Mouse (Mus musculus): Measurements from ENCODE around the gene Krt83. TPM values are rescaled to one million over a fixed set of nuclear protein-coding genes. Genes with fewer than 3 reads are reported as not detected.

Gene Krt83
- 0.23 TPM in 1 of 2 replicates, not detected in the other for polyA plus RNA-seq (2012; ENCODE audit: low replicate concordance)

GRCm38 (mm10) chr15:101491431-101491830 is at the start of gene Krt83:
Krt83 (minus strand) TSS chr15:101491512.

DNA sequence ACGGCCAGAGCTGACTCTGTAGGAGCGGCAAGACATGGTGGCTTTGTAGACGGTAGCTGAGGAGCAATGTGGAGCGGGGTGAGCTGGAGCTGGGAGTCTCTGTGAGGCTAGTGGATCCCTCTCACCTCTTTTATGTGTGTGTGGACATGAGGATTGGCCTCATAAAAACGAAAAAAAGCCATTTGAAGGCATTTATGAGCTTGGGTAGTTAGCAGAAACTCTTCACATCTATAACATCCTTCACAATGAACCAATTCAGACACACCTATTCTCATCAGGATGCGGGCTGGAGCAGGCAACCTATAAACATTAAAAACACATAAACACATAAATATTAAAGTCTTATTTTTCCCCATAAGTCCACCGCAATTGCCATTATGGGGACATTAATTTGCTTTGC is 41.4 kb upstream of the Krt83 start, which contains the start of gene Krt84:
Gene Krt84, minus strand, starts transcription at position 101 of the 400 bp plus-strand sequence.

GRCm38 (mm10) chr15:101517161-101517560 is 25.8 kb upstream of the Krt83 start, which contains the start of gene Gm49425:
Gm49425 (minus strand) TSS chr15:101517261.

DNA sequence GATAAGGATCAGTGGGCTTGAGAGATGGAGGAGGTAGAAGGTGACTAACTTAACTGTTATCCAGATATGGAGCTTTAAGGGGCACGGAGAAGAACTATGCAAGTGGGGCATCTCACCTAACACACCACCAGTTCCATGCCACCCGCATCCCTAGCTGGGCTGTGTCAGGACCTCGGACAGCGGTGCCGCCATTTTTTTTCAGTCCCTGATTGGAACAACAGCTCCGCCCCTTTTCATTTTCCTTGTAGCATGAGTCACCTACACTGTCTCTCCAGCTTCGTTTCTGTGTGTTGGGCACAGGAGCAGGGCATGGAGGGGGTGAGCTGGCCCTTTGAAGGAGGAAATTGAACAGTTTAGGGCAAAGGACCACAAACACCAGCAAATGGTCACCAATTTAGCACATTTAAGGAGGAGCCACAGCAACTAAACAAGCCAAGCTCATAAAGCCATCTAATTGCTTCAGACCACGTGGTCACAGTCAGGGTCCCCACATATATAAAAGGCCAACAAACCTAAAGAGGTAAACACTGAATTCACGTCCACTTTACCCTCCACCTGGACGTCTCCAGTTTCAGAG is 18.3 kb downstream of the Krt83 start, which contains the start of gene Krt86:
Gene Krt86, plus strand, starts transcription at position 527 of the 577 bp plus-strand sequence.

DNA sequence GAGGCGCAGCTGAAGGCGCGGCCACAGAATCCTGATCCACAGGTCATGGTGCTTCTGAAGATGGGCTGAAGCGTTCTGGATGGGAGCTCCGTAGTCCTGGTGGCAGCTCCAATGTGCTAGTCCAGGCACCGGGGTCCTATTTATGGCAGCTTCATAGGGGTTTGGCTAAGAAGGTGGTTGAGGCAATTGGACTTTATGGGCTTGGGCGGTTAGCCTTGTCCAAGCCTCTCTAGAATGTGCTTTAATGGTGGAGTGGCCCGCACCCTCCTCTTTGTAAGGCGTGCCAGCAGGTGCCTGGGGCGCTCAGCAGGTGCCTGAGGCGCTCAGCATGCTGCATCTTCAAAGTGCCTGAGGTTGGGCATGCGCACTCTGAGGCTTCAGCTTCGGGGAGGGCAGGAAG is 27.7 kb downstream of the Krt83 start, which contains the start of gene Krt81:
Gene Krt81, minus strand, starts transcription at position 101 of the 400 bp plus-strand sequence.

GRCm38 (mm10) chr15:101447444-101447843 is 43.9 kb downstream of the Krt83 start, which contains the start of gene Krt88:
Krt88 (plus strand) TSS chr15:101447744.

GRCm38 (mm10) chr15:101438555-101438954 is 52.8 kb downstream of the Krt83 start, which contains the start of gene Krt87:
Krt87 (minus strand) TSS chr15:101438804.

Other genes with a start within 250 kb of the Krt83 start
- 10.4 and 12.2 TPM in 2 replicates for gene Nr4a1, start 237.2 kb downstream of the Krt83 start, polyA plus RNA-seq (2012; ENCODE audit: low replicate concordance)
- 29.8 and 32.9 TPM in 2 replicates for gene Atg101, start 207.2 kb downstream of the Krt83 start, polyA plus RNA-seq (2012; ENCODE audit: low replicate concordance)
- gene 6030408B16Rik, start 198.3 kb downstream of the Krt83 start, polyA plus RNA-seq (2012; ENCODE audit: low replicate concordance): not detected in 2 replicates
- gene Krt80, start 121.3 kb downstream of the Krt83 start, polyA plus RNA-seq (2012; ENCODE audit: low replicate concordance): 1.4 and 1.5 TPM in 2 replicates
- 0.35 and 0.40 TPM in 2 replicates for gene Krt7, start 80.5 kb downstream of the Krt83 start, polyA plus RNA-seq (2012; ENCODE audit: low replicate concordance)
- not detected in 2 replicates for gene Krt87, start 52.7 kb downstream of the Krt83 start, polyA plus RNA-seq (2012; ENCODE audit: low replicate concordance)
- not detected in 2 replicates for gene Krt88, start 43.8 kb downstream of the Krt83 start, polyA plus RNA-seq (2012; ENCODE audit: low replicate concordance)
- not detected in 2 replicates for gene Krt81, start 27.8 kb downstream of the Krt83 start, polyA plus RNA-seq (2012; ENCODE audit: low replicate concordance)
- not detected in 2 replicates for gene Krt86, start 18.0 kb downstream of the Krt83 start, polyA plus RNA-seq (2012; ENCODE audit: low replicate concordance)
- gene Gm49425, start 25.7 kb upstream of the Krt83 start, polyA plus RNA-seq (2012; ENCODE audit: low replicate concordance): not detected in 2 replicates
- gene Krt84, start 41.3 kb upstream of the Krt83 start, polyA plus RNA-seq (2012; ENCODE audit: low replicate concordance): not detected in 2 replicates
- gene Krt82, start 59.2 kb upstream of the Krt83 start, polyA plus RNA-seq (2012; ENCODE audit: low replicate concordance): not detected in 2 replicates
- gene Krt90, start 71.4 kb upstream of the Krt83 start, polyA plus RNA-seq (2012; ENCODE audit: low replicate concordance): not detected in 2 replicates
- gene Krt75, start 82.4 kb upstream of the Krt83 start, polyA plus RNA-seq (2012; ENCODE audit: low replicate concordance): not detected in 2 replicates
- gene Gm5414, start 136.7 kb upstream of the Krt83 start, polyA plus RNA-seq (2012; ENCODE audit: low replicate concordance): not detected in 2 replicates
- gene Gm5478, start 155.9 kb upstream of the Krt83 start, polyA plus RNA-seq (2012; ENCODE audit: low replicate concordance): not detected in 2 replicates
- not detected in 2 replicates for gene Krt6b, start 188.8 kb upstream of the Krt83 start, polyA plus RNA-seq (2012; ENCODE audit: low replicate concordance)
- gene Krt6a, start 202.8 kb upstream of the Krt83 start, polyA plus RNA-seq (2012; ENCODE audit: low replicate concordance): not detected in 2 replicates
- not detected in 2 replicates for gene Krt5, start 221.4 kb upstream of the Krt83 start, polyA plus RNA-seq (2012; ENCODE audit: low replicate concordance)